Mouse (Mus musculus) lung, embryonic 14.5 days (tissue): ENCODE measurements around the gene Sos1. TPM values are rescaled to one million over a fixed set of nuclear protein-coding genes. Genes with fewer than 3 reads are reported as not detected.

Source experiments
- ATAC-seq: fragments of 200-750 bp; cut with Nextera tagmentation; 2 replicates; pipeline ENCODE4 v1.8.0; 2017; ENCODE audit warnings: mild to moderate bottlenecking, moderate TSS enrichment, moderate library complexity; ENCODE audit not compliant: insufficient read depth
- DNase-seq: peaks from one replicate; pipeline ENCODE4 v3.0.0-alpha.2; 2015
- H3K27ac ChIP-seq: fragments of 300-500 bp; sonication (generic); 2 replicates; pipeline ENCODE4 v1.5.1; 2014; ENCODE audit warnings: low read depth, mild to moderate bottlenecking, moderate library complexity
- H3K27me3 ChIP-seq: fragments of 300-500 bp; sonication (generic); 2 replicates; pipeline ENCODE4 v1.6.1; 2014; ENCODE audit warnings: low read length, control low read depth; ENCODE audit not compliant: insufficient read depth
- H3K36me3 ChIP-seq: fragments of 300-500 bp; sonication (generic); 2 replicates; pipeline ENCODE4 v1.6.1; 2014; ENCODE audit warnings: control low read depth; ENCODE audit not compliant: insufficient read depth
- H3K4me1 ChIP-seq: fragments of 300-500 bp; sonication (generic); 2 replicates; pipeline ENCODE4 v1.6.1; 2014; ENCODE audit warnings: antibody characterized with exemption, control low read depth; ENCODE audit not compliant: insufficient read depth
- H3K4me2 ChIP-seq: fragments of 300-500 bp; sonication (generic); 2 replicates; pipeline ENCODE4 v1.6.1; 2014; ENCODE audit warnings: mild to moderate bottlenecking
- H3K4me3 ChIP-seq: fragments of 300-500 bp; sonication (generic); 2 replicates; pipeline ENCODE4 v1.5.1; 2014; ENCODE audit warnings: low read depth, low read length
- H3K9ac ChIP-seq: fragments of 300-500 bp; sonication (generic); 2 replicates; pipeline ENCODE4 v1.6.1; 2014
- H3K9me3 ChIP-seq: fragments of 300-500 bp; sonication (generic); 2 replicates; pipeline ENCODE4 v1.6.1; 2016; ENCODE audit warnings: low read depth, low read length, control low read depth
- CTCF ChIP-seq: IDR thresholded peaks from 2 replicates; pipeline ENCODE4 v1.5.1; 2016; ENCODE audit warnings: antibody characterized with exemption, low read depth
- WGBS: fragments of 180-500 bp; shearing (Covaris S2); extraction: QIAGEN DNeasy Blood & Tissue Kit; methylation state at CpG from one replicate; pipeline ENCODE4 v1.1.7; 2014; 5-methylcytosine and 5-hydroxymethylcytosine counted together
- polyA plus RNA-seq: library from polyadenylated mRNA; unstranded; fragments of >200 nt; fragmentation: Nextera tagmentation; extraction: Ambion mirVana; gene quantifications from 2 replicates; pipeline ENCODE4 v1.2.1, GENCODE M21; 2014

Gene Sos1
- polyA plus RNA-seq, result 8.5 and 8.7 TPM in 2 replicates

DNA sequence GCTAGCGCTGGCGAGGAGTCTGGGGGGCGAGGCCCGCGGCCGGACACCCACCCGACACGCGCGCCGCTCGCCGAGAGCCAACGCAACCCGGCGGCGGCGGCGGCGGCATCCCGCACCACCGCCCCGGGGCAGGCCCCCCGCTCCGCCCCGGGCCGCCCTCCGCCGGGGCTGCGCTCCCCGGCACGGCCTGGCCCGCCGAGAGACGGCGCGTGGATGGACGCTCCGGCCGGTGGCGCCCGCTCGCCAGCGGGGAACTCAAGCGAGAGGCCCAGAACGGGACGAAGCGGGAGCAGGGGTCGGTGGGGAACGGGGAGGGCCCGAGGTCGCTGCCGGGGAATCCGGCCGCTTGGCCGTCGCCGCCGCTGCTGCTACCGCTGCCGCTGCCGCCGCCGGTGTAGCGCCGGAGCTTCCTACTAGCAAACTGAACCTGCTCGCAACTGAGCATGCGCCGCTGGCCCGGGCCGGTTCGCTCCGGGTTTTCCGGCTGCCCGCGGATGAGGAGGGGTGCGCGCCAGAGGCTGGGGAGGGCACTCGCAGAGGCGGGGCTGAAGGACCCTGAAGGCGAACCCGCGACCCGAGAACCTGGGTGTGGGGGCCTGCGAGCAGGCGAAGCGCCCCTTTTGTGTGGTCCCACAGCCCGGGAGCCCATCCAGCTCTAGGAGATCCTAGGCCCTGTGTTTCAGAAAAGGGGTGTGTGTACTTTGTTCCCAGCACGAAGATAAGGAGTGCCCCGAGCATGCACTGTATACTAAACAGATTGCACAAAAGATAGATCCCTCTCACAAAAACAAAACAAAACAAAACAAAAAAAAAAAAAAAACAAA lies at the start of gene Sos1:
TSS of gene Sos1 (minus strand) at position 423 of the 824 bp plus-strand sequence.
- H3K36me3 ChIP-seq, result 0 out of 2 replicates have a peak, but pooled peaks cover 3% of the 10 kb centered on the region
- peak; percentile 82 for ATAC-seq
- TF ChIP-seq CTCF, result no peak
- H3K9me3 ChIP-seq, result no peaks in the 10 kb centered on the region
- H3K4me1 ChIP-seq, result peaks cover 9% of the 10 kb centered on the region
- no peaks in the 10 kb centered on the region for H3K27me3 ChIP-seq
- peak within 1 kb of the TSS; percentile 96 for H3K27ac ChIP-seq
- H3K9ac ChIP-seq, result peak within 1 kb of the TSS; percentile 90
- peak; percentile 98 for DNase-seq
- WGBS, result under 1% methylated on average over 88 of the region's 90 CpGs
- H3K4me3 ChIP-seq, result peak within 1 kb of the TSS; percentile 94
- peak within 1 kb of the TSS; percentile 85 for H3K4me2 ChIP-seq

DNA sequence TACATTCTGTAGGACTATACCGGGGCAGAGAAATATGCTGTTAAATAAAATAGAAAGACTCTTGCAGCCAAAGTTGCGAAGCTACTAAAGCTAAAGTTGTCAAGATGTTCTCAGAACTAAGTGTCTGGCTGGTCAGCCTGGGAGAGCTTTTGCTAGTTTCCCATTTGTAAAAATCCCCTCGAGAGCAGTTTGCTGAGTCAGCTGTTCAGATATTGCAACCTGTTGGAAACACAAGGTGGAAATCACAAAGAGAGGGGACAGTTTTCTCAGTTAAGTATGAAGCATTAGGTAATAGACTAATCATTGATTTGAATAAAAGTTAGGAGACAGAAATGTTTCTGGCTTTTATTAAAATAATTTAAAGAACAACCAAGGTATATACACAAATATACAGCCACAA lies 43.0 kb upstream of the Sos1 start:
- Histone ChIP-seq H3K36me3 (no peaks in the 10 kb centered on the region), H3K4me1 (no peaks in the 10 kb centered on the region), H3K27ac (no peak overlapping the region), H3K4me3 (no peak overlapping the region), H3K9me3 (no peaks in the 10 kb centered on the region), H3K27me3 (no peaks in the 10 kb centered on the region), H3K4me2 (no peak overlapping the region), H3K9ac (no peak overlapping the region)
- DNase-seq, result no peak
- WGBS, result 79% methylated on average over 3 of the region's 3 CpGs
- ATAC-seq, result no peak
- no peak for TF ChIP-seq CTCF

DNA sequence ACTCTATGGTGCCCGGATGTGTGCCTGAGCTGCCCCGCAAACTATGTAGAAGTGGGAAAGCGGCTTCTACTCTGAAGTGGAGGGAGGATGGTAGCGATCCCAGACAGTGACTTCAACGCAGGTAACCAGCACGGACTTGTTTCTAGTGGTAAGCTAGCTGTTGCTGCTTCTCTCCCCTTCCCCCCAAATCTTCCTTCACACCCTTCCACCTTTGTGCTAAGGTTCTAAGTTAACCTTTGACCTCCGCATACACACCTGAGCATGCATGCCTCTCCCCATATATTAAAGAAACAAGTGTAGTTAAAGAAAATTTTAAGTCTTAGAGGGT lies 41.9 kb upstream of the Sos1 start:
- ATAC-seq (no peak), DNase-seq (no peak)
- no peaks in the 10 kb centered on the region for H3K27me3 ChIP-seq
- no peak for TF ChIP-seq CTCF
- H3K36me3 ChIP-seq, result no peaks in the 10 kb centered on the region
- no peaks in the 10 kb centered on the region for H3K4me1 ChIP-seq
- H3K9ac ChIP-seq, result no peak overlapping the region
- no peaks in the 10 kb centered on the region for H3K9me3 ChIP-seq
- H3K27ac ChIP-seq, result no peak overlapping the region
- H3K4me2 ChIP-seq, result no peak overlapping the region
- 63% methylated on average over 7 of the region's 7 CpGs for whole genome bisulfite sequencing
- no peak overlapping the region for H3K4me3 ChIP-seq

DNA sequence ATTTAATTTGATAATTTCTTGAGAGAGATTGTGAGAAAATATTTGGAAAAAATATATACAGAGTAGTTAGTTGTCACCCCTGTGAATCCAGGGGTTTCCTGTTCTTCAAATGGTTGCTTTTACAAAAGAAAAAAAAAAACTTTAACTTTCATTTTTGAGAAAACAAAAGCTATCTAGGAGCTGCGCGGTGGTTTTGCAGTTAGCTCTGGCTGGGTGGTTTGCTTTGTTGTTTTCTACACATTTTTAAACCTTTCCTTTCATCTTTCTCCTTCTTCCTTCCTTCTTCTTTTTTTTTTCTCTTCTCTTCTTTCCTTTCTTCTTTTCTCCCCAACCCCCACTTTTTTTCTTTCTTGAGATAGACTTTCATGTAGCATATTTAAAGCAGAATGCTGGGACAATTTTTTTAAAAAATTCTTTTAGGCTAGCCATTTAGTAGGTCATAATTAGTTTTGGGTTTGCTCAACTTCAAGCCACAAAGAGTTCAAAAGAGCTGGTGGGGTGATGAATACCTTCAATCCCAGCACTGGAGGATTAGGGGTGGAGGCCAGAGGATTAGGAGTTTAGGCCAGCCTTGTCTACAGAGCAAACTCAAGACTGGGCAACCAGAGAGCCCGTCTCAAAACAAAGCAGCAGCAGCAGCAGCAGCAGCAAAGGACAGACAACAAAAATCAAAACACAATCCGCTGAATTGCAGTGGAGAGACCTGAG lies 41.4 kb upstream of the Sos1 start:
- Histone ChIP-seq H3K27ac (no peak overlapping the region), H3K9me3 (no peaks in the 10 kb centered on the region), H3K27me3 (no peaks in the 10 kb centered on the region), H3K36me3 (no peaks in the 10 kb centered on the region), H3K4me3 (no peak overlapping the region), H3K4me2 (no peak overlapping the region), H3K9ac (no peak overlapping the region), H3K4me1 (no peaks in the 10 kb centered on the region)
- ATAC-seq (no peak), DNase-seq (no peak)
- TF ChIP-seq CTCF, result no peak
- WGBS, result 60% methylated on average over 4 of the region's 4 CpGs

DNA sequence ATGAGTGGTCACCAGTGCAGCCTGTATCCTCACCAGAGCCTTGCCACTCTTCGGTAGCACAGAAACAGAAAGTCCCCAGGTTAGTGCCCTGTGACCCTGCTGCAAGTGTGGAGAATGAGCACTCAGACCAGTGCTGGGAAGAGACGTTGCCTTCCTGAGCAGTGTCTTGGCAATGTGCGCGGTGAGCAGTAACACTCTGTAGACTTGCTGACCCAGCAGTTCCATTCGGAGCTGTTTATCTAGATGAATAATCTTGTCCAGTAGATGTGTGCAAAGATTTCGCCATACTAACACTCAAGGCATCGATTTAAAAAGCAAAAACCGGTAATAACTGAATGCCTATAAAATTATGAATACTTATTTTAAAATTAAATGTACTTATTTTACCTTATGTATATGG lies 40.3 kb upstream of the Sos1 start:
- Histone ChIP-seq H3K4me3 (no peak overlapping the region), H3K9me3 (no peaks in the 10 kb centered on the region), H3K4me2 (no peak overlapping the region), H3K36me3 (no peaks in the 10 kb centered on the region), H3K27ac (no peak overlapping the region), H3K9ac (no peak overlapping the region), H3K4me1 (no peaks in the 10 kb centered on the region), H3K27me3 (no peaks in the 10 kb centered on the region)
- no peak for TF ChIP-seq CTCF
- ATAC-seq (no peak), DNase-seq (no peak)
- WGBS, result 69% methylated on average over 8 of the region's 8 CpGs

DNA sequence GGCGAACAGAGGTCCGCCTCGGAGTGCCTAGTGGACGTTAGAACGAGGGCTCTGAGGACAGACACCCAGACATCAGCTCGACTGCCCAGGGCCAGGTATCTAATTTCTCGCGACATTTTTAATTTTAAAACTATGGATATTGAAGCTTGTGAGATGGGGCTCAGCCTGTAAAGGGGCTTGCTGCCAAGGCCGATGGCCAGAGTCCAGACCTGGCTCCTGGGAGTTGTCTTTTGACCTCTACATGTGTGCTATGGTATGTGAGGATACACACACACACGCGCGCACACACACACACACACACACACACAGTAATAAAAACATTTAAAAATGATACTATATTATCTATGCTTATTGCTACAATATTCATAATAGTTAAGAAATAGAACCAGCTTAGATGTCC lies 38.6 kb upstream of the Sos1 start:
- Histone ChIP-seq H3K27ac (no peak overlapping the region), H3K36me3 (no peaks in the 10 kb centered on the region), H3K9ac (no peak overlapping the region), H3K4me1 (no peaks in the 10 kb centered on the region), H3K27me3 (no peaks in the 10 kb centered on the region), H3K4me2 (no peak overlapping the region), H3K9me3 (no peaks in the 10 kb centered on the region), H3K4me3 (no peak overlapping the region)
- TF ChIP-seq CTCF, result no peak
- DNase-seq (no peak), ATAC-seq (no peak)
- 90% methylated on average over 12 of the region's 12 CpGs for WGBS

DNA sequence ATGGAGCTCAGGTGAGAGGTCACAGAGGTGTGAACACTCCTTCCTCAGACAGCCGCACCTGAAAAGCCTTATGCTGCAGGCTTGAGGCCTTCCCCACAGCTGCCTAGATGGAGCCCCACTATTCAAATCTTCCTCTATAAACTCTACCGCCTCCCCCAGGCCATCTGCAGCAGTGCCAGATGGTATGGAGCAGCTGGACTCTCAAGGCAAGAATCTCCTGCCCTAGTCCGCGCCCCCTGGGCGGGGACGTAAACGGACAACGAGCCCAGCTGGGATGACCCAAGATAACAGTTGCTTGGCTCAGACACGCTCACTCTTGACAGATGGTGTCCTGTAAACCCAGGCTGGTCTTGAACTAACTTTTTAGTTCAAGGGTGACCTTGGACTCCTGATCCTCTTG lies 37.0 kb upstream of the Sos1 start:
- 51% methylated on average over 9 of the region's 9 CpGs for WGBS
- no peak overlapping the region for H3K4me2 ChIP-seq
- H3K4me1 ChIP-seq, result no peaks in the 10 kb centered on the region
- no peak for TF ChIP-seq CTCF
- no peaks in the 10 kb centered on the region for H3K36me3 ChIP-seq
- H3K27me3 ChIP-seq, result no peaks in the 10 kb centered on the region
- ATAC-seq, result no peak
- no peak overlapping the region for H3K4me3 ChIP-seq
- no peaks in the 10 kb centered on the region for H3K9me3 ChIP-seq
- H3K9ac ChIP-seq, result no peak overlapping the region
- DNase-seq, result no peak
- no peak overlapping the region for H3K27ac ChIP-seq
